Mouse (Mus musculus): ENCODE results near the gene Ptpn13. TPM values are rescaled to one million over a fixed set of nuclear protein-coding genes. Genes with fewer than 3 reads are reported as not detected.

Ptpn13 gene
- polyA plus RNA-seq, 1 experiment, result 7.6 TPM

DNA sequence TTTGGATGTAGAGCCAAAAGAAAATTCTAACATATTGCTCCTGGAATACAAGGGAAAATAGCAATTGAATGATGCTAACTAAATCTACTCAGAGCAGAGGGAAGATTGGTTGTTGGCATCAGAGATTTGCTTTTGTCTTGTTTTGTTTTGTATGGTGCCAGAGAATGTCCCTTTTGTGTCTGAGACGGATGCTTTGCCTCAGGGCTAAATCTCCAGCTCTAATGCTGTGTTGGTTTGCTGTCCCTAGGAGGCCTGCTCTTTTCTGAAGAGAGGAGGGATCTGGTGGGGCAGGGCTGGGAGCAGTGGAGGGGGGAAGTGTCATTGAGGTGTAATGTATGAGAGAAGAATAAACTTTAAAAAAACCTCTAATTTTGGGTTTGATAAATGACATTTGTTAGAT, 23.5 kb downstream of the Ptpn13 start:
- no peak for DNase-seq
- Histone ChIP-seq H3K27me3 (ENCODE audit: control insufficient read depth, insufficient read depth, low read length) (no peaks in the 10 kb centered on the region), H3K27ac (ENCODE audit: control insufficient read depth, insufficient read depth, low read length) (no peak overlapping the region), H3K36me3 (ENCODE audit: control insufficient read depth, insufficient read depth, low read length) (no peaks in the 10 kb centered on the region), H3K4me3 (ENCODE audit: control insufficient read depth, insufficient read depth, low read length) (no peak overlapping the region), H3K4me1 (replicated peaks; ENCODE audit: control insufficient read depth, insufficient read depth, low read length) (no peaks in the 10 kb centered on the region)
- WGBS, result 96% methylated on average over 1 of the region's 1 CpGs
- TF ChIP-seq POLR2A (IDR thresholded peaks at IDR 0.05; ENCODE audit: control insufficient read depth, extremely low read depth, insufficient read depth, low read length, poor library complexity), result no peak
- TF ChIP-seq CTCF (IDR thresholded peaks at IDR 0.05; ENCODE audit: borderline replicate concordance, control insufficient read depth, extremely low read depth, insufficient read depth, low read length, poor library complexity), result no peak

DNA sequence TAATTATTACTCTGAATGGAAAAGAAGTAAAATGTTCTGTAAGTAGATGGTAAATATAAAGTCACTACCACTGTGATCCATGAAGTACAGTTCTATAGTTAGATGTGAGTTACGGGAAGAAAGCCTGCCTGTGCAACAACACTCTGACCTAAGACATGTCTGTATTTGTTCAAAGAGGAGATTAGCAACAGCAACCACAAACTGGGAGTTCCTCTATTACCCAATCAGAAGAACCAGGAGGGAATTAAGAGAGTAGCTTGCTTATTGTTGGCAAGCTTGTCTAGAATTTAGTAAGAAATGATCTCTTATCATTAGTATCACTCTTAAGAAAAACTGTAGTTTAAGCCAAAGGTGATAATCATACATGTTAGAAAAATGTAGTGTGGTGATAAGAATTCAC, 25.7 kb downstream of the Ptpn13 start:
- no peak for DNase-seq
- no peak for TF ChIP-seq CTCF (IDR thresholded peaks at IDR 0.05; ENCODE audit: borderline replicate concordance, control insufficient read depth, extremely low read depth, insufficient read depth, low read length, poor library complexity)
- TF ChIP-seq POLR2A (IDR thresholded peaks at IDR 0.05; ENCODE audit: control insufficient read depth, extremely low read depth, insufficient read depth, low read length, poor library complexity), result no peak
- H3K27ac ChIP-seq (ENCODE audit: control insufficient read depth, insufficient read depth, low read length), result no peak overlapping the region
- H3K27me3 ChIP-seq (ENCODE audit: control insufficient read depth, insufficient read depth, low read length), result no peaks in the 10 kb centered on the region
- H3K4me3 ChIP-seq (ENCODE audit: control insufficient read depth, insufficient read depth, low read length), result no peak overlapping the region
- H3K36me3 ChIP-seq (ENCODE audit: control insufficient read depth, insufficient read depth, low read length), result no peaks in the 10 kb centered on the region
- WGBS, result 90% methylated on average over 1 of the region's 1 CpGs
- no peaks in the 10 kb centered on the region for H3K4me1 ChIP-seq (replicated peaks; ENCODE audit: control insufficient read depth, insufficient read depth, low read length)

DNA sequence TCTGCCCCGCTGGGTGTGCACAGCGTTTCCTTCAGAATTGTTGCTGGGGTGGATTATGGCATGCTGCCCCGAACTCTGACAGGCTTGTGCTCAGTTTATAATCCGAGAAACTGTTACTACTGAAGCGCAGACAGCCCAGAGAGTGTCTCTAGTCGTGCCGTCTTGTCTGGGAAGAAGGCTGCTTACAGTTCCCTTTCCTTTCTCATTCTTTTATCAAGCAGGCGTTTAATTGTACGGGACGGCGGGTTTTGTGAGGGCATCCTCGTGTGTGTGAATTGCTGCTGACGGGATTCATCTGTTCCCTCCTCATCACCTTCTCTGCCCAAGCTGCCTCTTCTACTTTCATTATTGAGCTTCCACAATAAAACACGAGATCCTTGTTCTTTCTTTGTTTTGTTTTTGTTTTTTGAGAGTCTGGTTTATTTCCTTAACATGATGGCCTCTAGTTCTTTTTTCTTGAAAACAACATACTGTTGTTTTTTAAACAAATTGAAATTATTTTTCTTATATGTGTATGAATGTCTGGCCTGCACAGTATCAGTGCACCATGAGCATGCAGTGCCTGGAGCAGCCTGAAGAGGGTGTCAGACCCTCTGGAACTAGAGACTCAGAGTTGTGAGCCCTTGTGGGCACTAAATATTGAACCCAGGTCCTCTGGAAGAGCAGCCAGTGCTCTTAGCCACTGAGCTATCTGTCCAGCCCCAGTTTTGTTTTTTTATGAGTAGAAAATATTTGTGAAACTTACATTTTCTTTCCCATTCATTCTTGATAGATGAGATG, 28.6 kb downstream of the Ptpn13 start:
- H3K4me3 ChIP-seq (ENCODE audit: control insufficient read depth, insufficient read depth, low read length), result no peak overlapping the region
- DNase-seq, result no peak
- no peaks in the 10 kb centered on the region for H3K27me3 ChIP-seq (ENCODE audit: control insufficient read depth, insufficient read depth, low read length)
- WGBS, result 93% methylated on average over 14 of the region's 14 CpGs
- no peak for TF ChIP-seq POLR2A (IDR thresholded peaks at IDR 0.05; ENCODE audit: control insufficient read depth, extremely low read depth, insufficient read depth, low read length, poor library complexity)
- TF ChIP-seq CTCF (IDR thresholded peaks at IDR 0.05; ENCODE audit: borderline replicate concordance, control insufficient read depth, extremely low read depth, insufficient read depth, low read length, poor library complexity), result no peak
- H3K4me1 ChIP-seq (replicated peaks; ENCODE audit: control insufficient read depth, insufficient read depth, low read length), result no peaks in the 10 kb centered on the region
- H3K27ac ChIP-seq (ENCODE audit: control insufficient read depth, insufficient read depth, low read length), result no peak overlapping the region
- no peaks in the 10 kb centered on the region for H3K36me3 ChIP-seq (ENCODE audit: control insufficient read depth, insufficient read depth, low read length)

DNA sequence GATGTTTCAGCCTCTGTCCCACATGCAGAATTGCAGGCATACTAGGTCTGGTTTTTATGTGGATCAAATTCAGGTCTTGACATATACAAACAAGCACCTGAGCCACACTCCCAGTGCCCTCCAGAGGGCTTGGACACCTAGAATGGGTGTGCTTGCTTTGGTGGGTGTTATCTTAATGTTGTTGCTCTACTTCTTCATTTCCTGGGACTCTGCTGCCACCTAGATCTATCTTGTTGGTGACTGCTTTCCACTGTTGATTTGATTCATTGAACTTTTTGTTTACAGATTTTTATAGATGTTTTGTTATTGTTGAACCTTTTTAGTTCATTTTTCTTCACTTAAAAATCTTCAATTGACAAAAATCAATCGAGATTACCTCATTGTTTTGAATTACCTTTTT, 31.8 kb downstream of the Ptpn13 start:
- H3K36me3 ChIP-seq (ENCODE audit: control insufficient read depth, insufficient read depth, low read length), result no peaks in the 10 kb centered on the region
- no peak overlapping the region for H3K27ac ChIP-seq (ENCODE audit: control insufficient read depth, insufficient read depth, low read length)
- no peaks in the 10 kb centered on the region for H3K4me1 ChIP-seq (replicated peaks; ENCODE audit: control insufficient read depth, insufficient read depth, low read length)
- TF ChIP-seq CTCF (IDR thresholded peaks at IDR 0.05; ENCODE audit: borderline replicate concordance, control insufficient read depth, extremely low read depth, insufficient read depth, low read length, poor library complexity) (no peak), POLR2A (IDR thresholded peaks at IDR 0.05; ENCODE audit: control insufficient read depth, extremely low read depth, insufficient read depth, low read length, poor library complexity) (no peak)
- no peaks in the 10 kb centered on the region for H3K27me3 ChIP-seq (ENCODE audit: control insufficient read depth, insufficient read depth, low read length)
- DNase-seq, result no peak
- H3K4me3 ChIP-seq (ENCODE audit: control insufficient read depth, insufficient read depth, low read length), result no peak overlapping the region
- 92% methylated on average over 1 of the region's 1 CpGs for WGBS

DNA sequence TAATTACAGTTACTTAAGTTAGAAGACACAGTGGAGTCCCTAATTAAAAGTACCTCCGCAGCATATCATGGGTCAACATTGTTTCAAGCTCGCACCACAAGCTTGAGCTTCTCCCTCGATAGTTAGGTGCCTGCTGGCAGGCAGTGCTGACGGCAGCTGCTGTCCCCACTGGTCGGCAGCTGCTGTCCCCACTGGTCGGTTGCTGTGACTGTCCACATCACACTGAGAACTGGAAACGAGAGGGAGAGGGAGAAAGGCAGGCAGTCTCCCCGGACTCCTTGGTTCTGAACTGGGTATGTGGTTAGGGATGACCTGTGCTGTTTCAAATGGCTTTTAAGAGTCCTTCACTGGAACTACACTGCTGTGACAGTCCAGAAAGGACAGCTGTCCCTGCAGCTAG, 33.4 kb downstream of the Ptpn13 start:
- Histone ChIP-seq H3K36me3 (ENCODE audit: control insufficient read depth, insufficient read depth, low read length) (no peaks in the 10 kb centered on the region), H3K27me3 (ENCODE audit: control insufficient read depth, insufficient read depth, low read length) (no peaks in the 10 kb centered on the region), H3K4me1 (replicated peaks; ENCODE audit: control insufficient read depth, insufficient read depth, low read length) (no peaks in the 10 kb centered on the region), H3K27ac (ENCODE audit: control insufficient read depth, insufficient read depth, low read length) (no peak overlapping the region), H3K4me3 (ENCODE audit: control insufficient read depth, insufficient read depth, low read length) (no peak overlapping the region)
- DNase-seq, result no peak
- 84% methylated on average over 8 of the region's 8 CpGs for WGBS
- TF ChIP-seq POLR2A (IDR thresholded peaks at IDR 0.05; ENCODE audit: control insufficient read depth, extremely low read depth, insufficient read depth, low read length, poor library complexity), result no peak
- TF ChIP-seq CTCF (IDR thresholded peaks at IDR 0.05; ENCODE audit: borderline replicate concordance, control insufficient read depth, extremely low read depth, insufficient read depth, low read length, poor library complexity), result no peak

DNA sequence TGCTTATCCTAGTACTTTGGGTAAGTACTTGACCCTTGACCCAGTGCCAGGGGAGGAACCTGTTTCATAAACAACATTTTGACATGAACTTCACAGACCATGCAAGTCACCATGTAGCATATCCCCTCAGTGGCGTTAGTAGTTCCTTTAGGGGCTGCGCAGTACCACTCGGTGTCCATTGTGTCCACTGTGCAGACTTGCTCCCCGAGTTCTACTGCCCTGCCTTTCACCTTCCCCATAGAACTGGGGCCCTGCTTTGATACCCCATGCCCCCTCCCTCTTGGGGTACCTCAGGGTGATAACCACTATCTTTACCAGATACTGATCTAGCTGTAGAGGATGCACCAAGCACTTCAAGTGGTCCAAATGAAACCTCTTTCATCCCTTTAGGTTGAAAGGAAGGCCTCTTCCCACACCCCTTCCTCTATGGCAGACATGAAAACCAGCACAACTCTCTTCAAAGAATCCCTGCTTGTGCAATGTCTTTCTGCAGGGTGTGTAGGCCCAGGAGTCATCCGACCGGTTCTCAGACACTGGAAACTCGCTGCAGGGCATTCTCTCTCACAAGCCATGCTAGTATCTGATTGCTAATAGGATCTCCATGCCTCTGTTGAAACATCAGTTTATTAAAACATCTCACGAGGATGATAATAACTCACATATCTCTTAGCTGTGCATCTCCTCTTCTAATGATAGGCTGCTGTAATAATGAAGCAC, 34.1 kb downstream of the Ptpn13 start:
- Histone ChIP-seq H3K4me1 (replicated peaks; ENCODE audit: control insufficient read depth, insufficient read depth, low read length) (no peaks in the 10 kb centered on the region), H3K36me3 (ENCODE audit: control insufficient read depth, insufficient read depth, low read length) (no peaks in the 10 kb centered on the region), H3K27me3 (ENCODE audit: control insufficient read depth, insufficient read depth, low read length) (no peaks in the 10 kb centered on the region), H3K27ac (ENCODE audit: control insufficient read depth, insufficient read depth, low read length) (no peak overlapping the region), H3K4me3 (ENCODE audit: control insufficient read depth, insufficient read depth, low read length) (no peak overlapping the region)
- WGBS, result 72% methylated on average over 8 of the region's 8 CpGs
- TF ChIP-seq CTCF (IDR thresholded peaks at IDR 0.05; ENCODE audit: borderline replicate concordance, control insufficient read depth, extremely low read depth, insufficient read depth, low read length, poor library complexity) (no peak), POLR2A (IDR thresholded peaks at IDR 0.05; ENCODE audit: control insufficient read depth, extremely low read depth, insufficient read depth, low read length, poor library complexity) (no peak)
- no peak for DNase-seq

Measured in thymus, adult 2 months (tissue).